Mouse (Mus musculus): ENCODE measurements at regions not wholly inside any gene's neighbourhood (a gene's known extent, or its start where the extent isn't known, plus 50 kb on each side); places are given as distances from the start of the nearest gene placed in this dataset.

DNA sequence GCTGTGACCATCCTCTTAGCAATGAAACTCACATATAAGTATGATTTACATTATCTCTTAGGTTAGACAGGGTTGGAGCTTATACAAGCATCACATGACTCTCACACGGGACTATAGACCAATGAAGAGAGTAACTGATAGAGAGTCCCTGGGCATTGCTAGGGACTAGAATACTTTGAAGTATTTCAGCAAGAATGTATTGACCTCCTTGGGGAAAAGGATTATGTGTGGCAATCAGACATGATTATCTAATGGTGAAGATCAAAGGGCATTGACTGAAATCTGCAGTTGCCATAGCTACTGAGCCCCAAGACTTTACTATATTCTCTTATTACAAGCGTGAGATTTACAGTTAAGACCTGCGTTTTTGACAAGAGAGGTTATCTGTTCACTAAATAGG, 183.4 kb upstream of the Tas2r134 start:
- no peak overlapping the region for H3K27ac ChIP-seq
- WGBS = 50% methylated on average over 3 of the region's 3 CpGs
- no peak overlapping the region for H3K9ac ChIP-seq
- H3K4me2 ChIP-seq = no peak overlapping the region
- H3K27me3 ChIP-seq = no peaks in the 10 kb centered on the region
- no peak for ATAC-seq (ENCODE audit: low FRiP score)
- H3K36me3 ChIP-seq (replicated peaks) = no peaks in the 10 kb centered on the region
- H3K9me3 ChIP-seq = 0 out of 2 replicates have a peak, but pooled peaks cover 4% of the 10 kb centered on the region
- no peak overlapping the region for H3K4me3 ChIP-seq (replicated peaks)
- peaks cover 11% of the 10 kb centered on the region; the same call in 1 of the 2 replicates for H3K4me1 ChIP-seq

DNA sequence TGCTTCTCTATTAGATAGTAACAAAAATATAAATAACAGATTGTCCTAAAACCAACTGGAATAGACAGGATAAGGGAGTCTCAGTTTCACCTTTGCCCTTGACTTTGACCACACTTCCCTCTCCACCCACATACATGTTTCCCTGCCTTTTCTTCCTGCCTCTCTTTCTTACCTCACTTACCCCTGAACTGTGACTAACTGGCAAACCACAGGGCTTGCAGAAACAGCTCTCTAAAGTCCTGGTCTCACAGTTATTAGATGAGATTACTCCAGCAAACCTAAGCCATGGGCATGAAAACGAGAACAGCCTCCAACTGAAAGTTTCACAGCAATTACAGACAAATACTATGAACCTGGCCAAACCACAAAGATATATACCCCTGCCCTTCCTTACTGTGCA, 188.3 kb upstream of the Tas2r134 start:
- 68% methylated on average over 1 of the region's 1 CpGs for WGBS
- 0 out of 2 replicates have a peak, but pooled peaks cover 4% of the 10 kb centered on the region for H3K9me3 ChIP-seq
- no peak overlapping the region for H3K9ac ChIP-seq
- H3K27ac ChIP-seq = no peak overlapping the region
- H3K4me3 ChIP-seq (replicated peaks) = no peak overlapping the region
- peaks cover 4% of the 10 kb centered on the region; the same call in 1 of the 2 replicates for H3K4me1 ChIP-seq
- H3K4me2 ChIP-seq = no peak overlapping the region
- H3K27me3 ChIP-seq = no peaks in the 10 kb centered on the region
- ATAC-seq (ENCODE audit: low FRiP score) = no peak
- no peaks in the 10 kb centered on the region for H3K36me3 ChIP-seq (replicated peaks)

DNA sequence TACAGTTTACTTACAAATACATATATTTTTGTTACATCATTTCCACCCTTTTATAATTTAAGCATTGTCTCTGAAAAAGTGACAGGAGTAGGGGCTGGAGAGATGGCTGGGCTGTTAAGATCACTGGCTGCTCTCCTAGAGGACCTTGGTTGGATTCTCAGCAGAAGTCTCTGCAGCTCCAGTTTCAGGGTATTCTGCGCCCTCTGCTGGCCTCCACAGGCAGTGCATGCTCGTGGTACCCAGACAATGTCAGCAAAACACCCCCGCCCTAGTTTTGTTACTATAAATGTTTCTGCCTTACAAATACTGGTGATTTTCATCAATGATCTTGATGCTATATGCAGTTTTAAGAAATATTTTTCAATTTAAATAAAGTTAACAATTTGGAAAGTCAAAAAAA, 190.7 kb upstream of the Tas2r134 start:
- Histone ChIP-seq H3K27me3 (no peaks in the 10 kb centered on the region), H3K4me2 (no peak overlapping the region), H3K27ac (no peak overlapping the region), H3K9ac (no peak overlapping the region), H3K9me3 (0 out of 2 replicates have a peak, but pooled peaks cover 4% of the 10 kb centered on the region), H3K36me3 (replicated peaks) (no peaks in the 10 kb centered on the region), H3K4me3 (replicated peaks) (no peak overlapping the region), H3K4me1 (no peaks in the 10 kb centered on the region)
- 39% methylated on average over 3 of the region's 3 CpGs for WGBS
- no peak for ATAC-seq (ENCODE audit: low FRiP score)

DNA sequence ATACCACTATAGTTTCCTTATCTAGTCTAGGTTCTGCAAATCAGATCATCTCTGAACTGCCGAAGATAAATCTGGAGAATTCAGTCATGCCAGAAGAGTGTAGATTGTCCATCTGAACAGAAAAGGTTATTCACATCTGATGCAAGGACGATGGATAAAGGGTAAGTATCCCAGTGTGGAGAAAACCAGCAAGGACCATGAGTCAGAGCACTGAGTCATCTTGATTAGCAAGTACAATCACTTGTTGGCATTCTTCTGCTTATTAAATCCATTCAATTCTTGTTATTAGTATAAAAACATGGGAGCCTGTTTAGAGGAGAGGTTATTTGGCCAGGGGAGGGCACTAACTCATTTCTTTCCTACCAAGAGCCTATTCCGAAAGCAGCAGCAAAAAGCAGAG, 195.7 kb upstream of the Tas2r134 start:
- H3K4me1 ChIP-seq = no peaks in the 10 kb centered on the region
- H3K27ac ChIP-seq = no peak overlapping the region
- H3K27me3 ChIP-seq = no peaks in the 10 kb centered on the region
- no peaks in the 10 kb centered on the region for H3K36me3 ChIP-seq (replicated peaks)
- no peak for ATAC-seq (ENCODE audit: low FRiP score)
- no peak overlapping the region for H3K4me2 ChIP-seq
- no peak overlapping the region for H3K4me3 ChIP-seq (replicated peaks)
- WGBS = 91% methylated on average over 3 of the region's 3 CpGs
- H3K9me3 ChIP-seq = 0 out of 2 replicates have a peak, but pooled peaks cover 3% of the 10 kb centered on the region
- H3K9ac ChIP-seq = no peak overlapping the region

DNA sequence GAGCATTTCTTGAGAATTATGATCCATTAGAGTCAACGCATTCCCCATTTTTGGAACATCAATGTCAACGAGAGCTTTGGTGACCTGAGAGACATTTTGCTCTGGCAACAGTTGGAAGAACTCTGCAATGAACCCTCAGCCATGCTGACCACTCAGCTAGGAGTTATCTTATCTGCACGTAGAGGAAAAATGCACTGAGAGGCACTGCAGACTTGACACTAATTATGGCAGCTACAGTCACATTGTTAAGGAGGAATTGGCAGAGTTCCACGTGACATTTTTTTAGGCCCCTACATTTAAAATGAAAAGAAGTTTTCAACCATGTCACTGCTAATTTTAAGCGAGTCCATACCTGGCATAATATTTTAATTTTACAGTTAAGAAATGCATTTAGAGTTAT, 197.6 kb upstream of the Tas2r134 start:
- no peaks in the 10 kb centered on the region for H3K36me3 ChIP-seq (replicated peaks)

GRCm38 (mm10) chr2:51422442-51422841, 204.9 kb upstream of the Tas2r134 start:
- H3K4me3 ChIP-seq (replicated peaks) = no peak overlapping the region
- ATAC-seq (ENCODE audit: low FRiP score) = no peak
- no peak overlapping the region for H3K9ac ChIP-seq
- no peak overlapping the region for H3K4me2 ChIP-seq
- no peaks in the 10 kb centered on the region for H3K27me3 ChIP-seq
- H3K9me3 ChIP-seq = no peaks in the 10 kb centered on the region
- no peak overlapping the region for H3K27ac ChIP-seq
- H3K36me3 ChIP-seq (replicated peaks) = no peaks in the 10 kb centered on the region
- peaks cover 8% of the 10 kb centered on the region; the same call in 1 of the 2 replicates for H3K4me1 ChIP-seq
- WGBS = 61% methylated on average over 6 of the region's 6 CpGs

More for the DNA sequence above, 197.6 kb upstream of the Tas2r134 start:
- Histone ChIP-seq H3K9me3 (no peaks in the 10 kb centered on the region), H3K27me3 (no peaks in the 10 kb centered on the region), H3K4me2 (no peak overlapping the region), H3K4me1 (no peaks in the 10 kb centered on the region), H3K4me3 (replicated peaks) (no peak overlapping the region), H3K9ac (no peak overlapping the region), H3K27ac (no peak overlapping the region)
- ATAC-seq (ENCODE audit: low FRiP score) = no peak
- 79% methylated on average over 5 of the region's 5 CpGs for WGBS

- H3K4me3 ChIP-seq (replicated peaks) = no peak overlapping the region
- peaks cover 7% of the 10 kb centered on the region; the same call in 1 of the 2 replicates for H3K4me1 ChIP-seq
- no peaks in the 10 kb centered on the region for H3K36me3 ChIP-seq (replicated peaks)
- H3K27ac ChIP-seq = no peak overlapping the region
- no peak for ATAC-seq (ENCODE audit: low FRiP score)
- H3K9me3 ChIP-seq = no peaks in the 10 kb centered on the region
- WGBS = 71% methylated on average over 10 of the region's 10 CpGs
- no peaks in the 10 kb centered on the region for H3K27me3 ChIP-seq
- H3K9ac ChIP-seq = no peak overlapping the region
- H3K4me2 ChIP-seq = no peak overlapping the region
Observed at GRCm38 (mm10) chr2:51417908-51418690, 209.2 kb upstream of the Tas2r134 start.

GRCm38 (mm10) chr2:51388390-51388789, 238.9 kb upstream of the Tas2r134 start:
- H3K9ac ChIP-seq = no peak overlapping the region
- H3K4me3 ChIP-seq (replicated peaks) = no peak overlapping the region
- WGBS = 86% methylated on average over 9 of the region's 9 CpGs

GRCm38 (mm10) chr2:51387136-51387535, 238.2 kb upstream of the Rnd3 start:
- Histone ChIP-seq H3K27me3 (no peaks in the 10 kb centered on the region), H3K36me3 (replicated peaks) (no peaks in the 10 kb centered on the region), H3K4me3 (replicated peaks) (no peak overlapping the region), H3K4me2 (no peak overlapping the region), H3K4me1 (no peaks in the 10 kb centered on the region), H3K9ac (no peak overlapping the region), H3K27ac (no peak overlapping the region), H3K9me3 (no peaks in the 10 kb centered on the region)
- no peak for ATAC-seq (ENCODE audit: low FRiP score)
- WGBS = 74% methylated on average over 1 of the region's 1 CpGs

More at GRCm38 (mm10) chr2:51388390-51388789, 238.9 kb upstream of the Tas2r134 start:
- no peaks in the 10 kb centered on the region for H3K4me1 ChIP-seq
- H3K27me3 ChIP-seq = no peaks in the 10 kb centered on the region
- H3K27ac ChIP-seq = no peak overlapping the region
- H3K4me2 ChIP-seq = no peak overlapping the region
- H3K9me3 ChIP-seq = no peaks in the 10 kb centered on the region
- ATAC-seq (ENCODE audit: low FRiP score) = no peak
- no peaks in the 10 kb centered on the region for H3K36me3 ChIP-seq (replicated peaks)

DNA sequence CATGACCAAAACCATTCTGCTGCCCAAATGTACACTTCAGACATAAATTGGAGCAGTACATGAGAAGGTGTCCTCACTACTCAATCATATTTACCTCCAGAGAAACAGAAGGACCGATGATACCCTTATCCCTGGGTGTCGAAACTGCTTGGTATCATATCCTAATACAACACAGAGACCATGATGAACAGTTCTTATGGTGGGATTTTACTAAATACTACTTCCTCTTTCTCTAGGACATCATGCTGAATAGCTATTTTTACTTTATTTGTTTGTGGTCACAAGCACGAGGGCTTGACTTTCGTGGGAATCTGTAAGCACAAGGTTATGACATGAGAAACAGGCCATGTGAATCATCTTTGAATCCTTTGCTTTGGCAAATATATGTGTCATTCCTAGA, 227.7 kb upstream of the Rnd3 start:
- Histone ChIP-seq H3K36me3 (replicated peaks) (no peaks in the 10 kb centered on the region), H3K4me2 (no peak overlapping the region), H3K27me3 (no peaks in the 10 kb centered on the region), H3K4me1 (no peaks in the 10 kb centered on the region), H3K9ac (no peak overlapping the region), H3K27ac (no peak overlapping the region), H3K4me3 (replicated peaks) (no peak overlapping the region), H3K9me3 (no peaks in the 10 kb centered on the region)
- WGBS = 93% methylated on average over 4 of the region's 4 CpGs
- ATAC-seq (ENCODE audit: low FRiP score) = no peak

DNA sequence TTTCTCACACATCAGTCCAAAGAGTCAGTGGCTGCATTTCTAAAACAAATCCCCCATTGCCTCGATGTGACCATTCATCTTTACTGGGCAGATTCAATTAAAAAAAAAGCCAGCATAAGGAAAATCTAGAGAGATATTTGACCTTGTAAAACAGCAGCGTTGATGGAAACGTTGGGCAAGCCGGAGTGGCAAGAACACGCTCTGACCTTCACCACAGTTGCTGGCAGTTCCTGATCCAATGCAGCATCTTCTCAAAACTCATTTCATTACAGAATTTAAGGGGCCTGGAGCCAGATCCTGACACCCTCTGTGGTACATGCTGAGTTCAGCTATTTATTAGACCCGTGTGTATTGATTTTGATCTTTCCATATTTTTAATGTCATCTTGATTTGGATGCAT, 225.7 kb upstream of the Rnd3 start:
- Histone ChIP-seq H3K4me2 (no peak overlapping the region), H3K36me3 (replicated peaks) (no peaks in the 10 kb centered on the region), H3K4me1 (no peaks in the 10 kb centered on the region), H3K4me3 (replicated peaks) (no peak overlapping the region), H3K27ac (no peak overlapping the region), H3K27me3 (no peaks in the 10 kb centered on the region), H3K9me3 (no peaks in the 10 kb centered on the region), H3K9ac (no peak overlapping the region)
- 91% methylated on average over 6 of the region's 6 CpGs for WGBS
- no peak for ATAC-seq (ENCODE audit: low FRiP score)

- no peak overlapping the region for H3K9ac ChIP-seq
- no peaks in the 10 kb centered on the region for H3K36me3 ChIP-seq (replicated peaks)
- H3K27ac ChIP-seq = no peak overlapping the region
- H3K9me3 ChIP-seq = no peaks in the 10 kb centered on the region
- no peak for ATAC-seq (ENCODE audit: low FRiP score)
- H3K4me2 ChIP-seq = no peak overlapping the region
- no peaks in the 10 kb centered on the region for H3K27me3 ChIP-seq
- WGBS = 88% methylated on average over 3 of the region's 3 CpGs
- no peaks in the 10 kb centered on the region for H3K4me1 ChIP-seq
- no peak overlapping the region for H3K4me3 ChIP-seq (replicated peaks)
Observed at GRCm38 (mm10) chr2:51372771-51373170, 223.9 kb upstream of the Rnd3 start.
